Mouse (Mus musculus): ENCODE results near the gene Zfp580. TPM values are rescaled to one million over a fixed set of nuclear protein-coding genes. Genes with fewer than 3 reads are reported as not detected.
"Not testable (repeated sequence)": the region's sequence is repeated elsewhere in the genome, so short reads cannot be mapped to it uniquely, and the experiment has no call there.

Zfp580 gene
- polyA plus RNA-seq, 1 experiment, result 29.9 TPM

- no peaks in the 10 kb centered on the region for H3K27me3 ChIP-seq (ENCODE audit: control insufficient read depth, insufficient read depth, low read length)
Observed at GRCm38 (mm10) chr7:5015118-5016001, 36.0 kb upstream of the Zfp580 start, which contains the start of gene Gm44973. Gene Gm44973 (plus strand): TSS chr7:5015496.

GRCm38 (mm10) chr7:5016057-5016456 lies 35.3 kb upstream of the Zfp580 start:
- H3K4me3 ChIP-seq (ENCODE audit: control insufficient read depth, insufficient read depth, low read length), result peak overlapping the region; percentile 67; the same call in 1 of the 2 replicates

More at GRCm38 (mm10) chr7:5015118-5016001, 36.0 kb upstream of the Zfp580 start, which contains the start of gene Gm44973:
- DNase-seq, result peak; percentile 95
- peak within 1 kb of the TSS; percentile 96 for H3K27ac ChIP-seq (ENCODE audit: control insufficient read depth, insufficient read depth, low read length)
- TF ChIP-seq CTCF (IDR thresholded peaks at IDR 0.05; ENCODE audit: borderline replicate concordance, control insufficient read depth, extremely low read depth, insufficient read depth, low read length, poor library complexity) (0 out of 2 replicates have a peak, but pooled peaks have one; percentile 13), POLR2A (IDR thresholded peaks at IDR 0.05; ENCODE audit: control insufficient read depth, extremely low read depth, insufficient read depth, low read length, poor library complexity) (peak; percentile 34; the same call in 1 of the 2 replicates)
- peaks cover 2% of the 10 kb centered on the region; the same call in 1 of the 2 replicates for H3K4me1 ChIP-seq (replicated peaks; ENCODE audit: control insufficient read depth, insufficient read depth, low read length)
- H3K4me3 ChIP-seq (ENCODE audit: control insufficient read depth, insufficient read depth, low read length), result peak within 1 kb of the TSS; percentile 79
- WGBS, result under 1% methylated on average over 74 of the region's 76 CpGs
- H3K36me3 ChIP-seq (ENCODE audit: control insufficient read depth, insufficient read depth, low read length), result peaks cover 23% of the 10 kb centered on the region

DNA sequence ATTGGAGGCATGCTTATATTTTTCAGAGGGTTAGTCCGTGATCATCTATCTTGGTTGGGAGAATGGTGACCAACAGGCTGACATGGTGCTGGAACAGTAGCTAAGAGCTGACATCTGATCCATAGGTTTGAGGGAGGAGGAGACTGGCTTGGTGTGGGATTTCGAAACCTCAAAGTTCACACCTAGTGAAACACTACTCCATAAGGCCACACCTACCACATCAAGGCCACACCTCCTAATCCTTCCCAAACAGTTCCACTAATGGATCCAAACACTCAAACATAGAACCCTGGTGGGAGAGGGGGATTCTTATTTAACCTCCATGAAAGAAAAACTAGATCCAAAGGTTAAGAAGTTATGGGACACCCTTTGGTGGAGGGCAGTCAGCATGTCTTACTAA lies 34.4 kb upstream of the Zfp580 start:
- Histone ChIP-seq H3K4me3 (ENCODE audit: control insufficient read depth, insufficient read depth, low read length) (no peak overlapping the region), H3K27ac (ENCODE audit: control insufficient read depth, insufficient read depth, low read length) (no peak overlapping the region), H3K36me3 (ENCODE audit: control insufficient read depth, insufficient read depth, low read length) (peaks cover 8% of the 10 kb centered on the region), H3K4me1 (replicated peaks; ENCODE audit: control insufficient read depth, insufficient read depth, low read length) (peaks cover 10% of the 10 kb centered on the region), H3K27me3 (ENCODE audit: control insufficient read depth, insufficient read depth, low read length) (no peaks in the 10 kb centered on the region)
- WGBS, result 96% methylated on average over 2 of the region's 2 CpGs
- DNase-seq, result no peak
- TF ChIP-seq POLR2A (IDR thresholded peaks at IDR 0.05; ENCODE audit: control insufficient read depth, extremely low read depth, insufficient read depth, low read length, poor library complexity) (no peak), CTCF (IDR thresholded peaks at IDR 0.05; ENCODE audit: borderline replicate concordance, control insufficient read depth, extremely low read depth, insufficient read depth, low read length, poor library complexity) (no peak)

More at GRCm38 (mm10) chr7:5016057-5016456, 35.3 kb upstream of the Zfp580 start:
- TF ChIP-seq CTCF (IDR thresholded peaks at IDR 0.05; ENCODE audit: borderline replicate concordance, control insufficient read depth, extremely low read depth, insufficient read depth, low read length, poor library complexity), result no peak
- no peak for TF ChIP-seq POLR2A (IDR thresholded peaks at IDR 0.05; ENCODE audit: control insufficient read depth, extremely low read depth, insufficient read depth, low read length, poor library complexity)
- H3K27me3 ChIP-seq (ENCODE audit: control insufficient read depth, insufficient read depth, low read length), result no peaks in the 10 kb centered on the region
- no peak for DNase-seq
- H3K36me3 ChIP-seq (ENCODE audit: control insufficient read depth, insufficient read depth, low read length), result peaks cover 16% of the 10 kb centered on the region
- 41% methylated on average over 3 of the region's 3 CpGs for WGBS
- H3K4me1 ChIP-seq (replicated peaks; ENCODE audit: control insufficient read depth, insufficient read depth, low read length), result peaks cover 4% of the 10 kb centered on the region
- H3K27ac ChIP-seq (ENCODE audit: control insufficient read depth, insufficient read depth, low read length), result peak overlapping the region; percentile 56

GRCm38 (mm10) chr7:5017352-5017751 lies 34.0 kb upstream of the Zfp580 start:
- 95% methylated on average over 16 of the region's 16 CpGs for WGBS
- DNase-seq, result peak; percentile 40
- Histone ChIP-seq H3K4me3 (ENCODE audit: control insufficient read depth, insufficient read depth, low read length) (no peak overlapping the region), H3K36me3 (ENCODE audit: control insufficient read depth, insufficient read depth, low read length) (peaks cover 7% of the 10 kb centered on the region), H3K27ac (ENCODE audit: control insufficient read depth, insufficient read depth, low read length) (no peak overlapping the region), H3K4me1 (replicated peaks; ENCODE audit: control insufficient read depth, insufficient read depth, low read length) (peaks cover 12% of the 10 kb centered on the region), H3K27me3 (ENCODE audit: control insufficient read depth, insufficient read depth, low read length) (no peaks in the 10 kb centered on the region)
- TF ChIP-seq CTCF (IDR thresholded peaks at IDR 0.05; ENCODE audit: borderline replicate concordance, control insufficient read depth, extremely low read depth, insufficient read depth, low read length, poor library complexity), result no peak
- TF ChIP-seq POLR2A (IDR thresholded peaks at IDR 0.05; ENCODE audit: control insufficient read depth, extremely low read depth, insufficient read depth, low read length, poor library complexity), result no peak

DNA sequence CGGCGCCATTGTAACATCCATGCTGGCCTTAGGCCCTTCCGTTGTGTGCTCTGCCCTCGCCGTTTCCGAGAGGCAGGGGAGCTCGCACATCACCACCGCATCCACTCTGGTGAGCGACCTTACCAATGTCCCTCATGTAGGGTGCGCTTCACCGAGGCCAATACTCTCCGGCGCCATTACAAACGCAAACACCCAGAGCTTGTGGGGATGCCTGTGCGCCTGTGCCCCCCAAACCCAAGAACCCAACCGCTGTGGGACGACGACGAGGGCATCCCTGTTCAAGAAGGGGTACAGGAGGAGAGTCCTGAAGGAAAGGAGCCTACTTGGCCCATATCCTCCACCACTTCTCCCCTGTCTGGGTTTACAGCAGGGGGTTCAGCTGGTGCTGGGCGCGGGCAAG lies 33.4 kb upstream of the Zfp580 start:
- Histone ChIP-seq H3K4me1 (replicated peaks; ENCODE audit: control insufficient read depth, insufficient read depth, low read length) (peaks cover 12% of the 10 kb centered on the region), H3K4me3 (ENCODE audit: control insufficient read depth, insufficient read depth, low read length) (no peak overlapping the region), H3K27ac (ENCODE audit: control insufficient read depth, insufficient read depth, low read length) (no peak overlapping the region), H3K27me3 (ENCODE audit: control insufficient read depth, insufficient read depth, low read length) (no peaks in the 10 kb centered on the region), H3K36me3 (ENCODE audit: control insufficient read depth, insufficient read depth, low read length) (peaks cover 4% of the 10 kb centered on the region; the same call in 1 of the 2 replicates)
- no peak for TF ChIP-seq POLR2A (IDR thresholded peaks at IDR 0.05; ENCODE audit: control insufficient read depth, extremely low read depth, insufficient read depth, low read length, poor library complexity)
- no peak for TF ChIP-seq CTCF (IDR thresholded peaks at IDR 0.05; ENCODE audit: borderline replicate concordance, control insufficient read depth, extremely low read depth, insufficient read depth, low read length, poor library complexity)
- no peak for DNase-seq
- WGBS, result 98% methylated on average over 21 of the region's 21 CpGs

GRCm38 (mm10) chr7:5019576-5019975 lies 31.8 kb upstream of the Zfp580 start:
- H3K27ac ChIP-seq (ENCODE audit: control insufficient read depth, insufficient read depth, low read length), result peak overlapping the region; percentile 49; the same call in 1 of the 2 replicates
- not testable (repeated sequence) for H3K27me3 ChIP-seq (ENCODE audit: control insufficient read depth, insufficient read depth, low read length); H3K36me3 ChIP-seq (ENCODE audit: control insufficient read depth, insufficient read depth, low read length); DNase-seq; H3K4me3 ChIP-seq (ENCODE audit: control insufficient read depth, insufficient read depth, low read length)
- peaks cover 12% of the 10 kb centered on the region for H3K4me1 ChIP-seq (replicated peaks; ENCODE audit: control insufficient read depth, insufficient read depth, low read length)
- 27% methylated on average over 8 of the region's 8 CpGs for WGBS
